Mouse (Mus musculus) spleen, postnatal 14 days (tissue): ENCODE results near the gene Cdx2.

Source experiments
- DNase-seq, 2 experiments: peaks; one replicate each; pipeline ENCODE4 v3.0.0; 2021 to 2022; ENCODE audit warnings: low spot score in 2 of 2

The Cdx2 gene

GRCm38 (mm10) chr5:147317321-147317720 is 10.3 kb upstream of the Cdx2 start:
- no peak for DNase-seq

- DNase-seq: no peak
These were observed 8.5 kb upstream of the Cdx2 start for GRCm38 (mm10) chr5:147315432-147316075.

- DNase-seq: no peak
These were observed 7.8 kb upstream of the Cdx2 start for GRCm38 (mm10) chr5:147314646-147315431.

- no peak for DNase-seq
These were observed 6.0 kb upstream of the Cdx2 start for GRCm38 (mm10) chr5:147312830-147313685.

GRCm38 (mm10) chr5:147309786-147310185 is 2.7 kb upstream of the Cdx2 start:
- no peak for DNase-seq

- DNase-seq: no peak
These were observed 1.4 kb upstream of the Cdx2 start for GRCm38 (mm10) chr5:147308451-147308850.

- DNase-seq: no peak
These were observed 322 bp upstream of the Cdx2 start for GRCm38 (mm10) chr5:147307398-147307785.

GRCm38 (mm10) chr5:147305856-147306637 is 1.0 kb downstream of the Cdx2 start:
- DNase-seq: no peak

GRCm38 (mm10) chr5:147305166-147305565 is 1.9 kb downstream of the Cdx2 start:
- DNase-seq: no peak

GRCm38 (mm10) chr5:147304276-147305155 is 2.6 kb downstream of the Cdx2 start:
- DNase-seq: no peak

- no peak for DNase-seq
These were observed 4.2 kb downstream of the Cdx2 start for GRCm38 (mm10) chr5:147302746-147303400.

GRCm38 (mm10) chr5:147302141-147302540 is 4.9 kb downstream of the Cdx2 start:
- DNase-seq: no peak

GRCm38 (mm10) chr5:147301781-147302070 is 5.3 kb downstream of the Cdx2 start:
- no peak for DNase-seq

GRCm38 (mm10) chr5:147300917-147301780 is 5.9 kb downstream of the Cdx2 start:
- DNase-seq: no peak

GRCm38 (mm10) chr5:147300001-147300363 is 7.1 kb downstream of the Cdx2 start:
- no peak for DNase-seq

- DNase-seq: no peak
These were observed 7.6 kb downstream of the Cdx2 start for GRCm38 (mm10) chr5:147299255-147300000.

GRCm38 (mm10) chr5:147297249-147297648 is 9.8 kb downstream of the Cdx2 start:
- DNase-seq: no peak

GRCm38 (mm10) chr5:147294121-147294520 is 12.9 kb downstream of the Cdx2 start:
- DNase-seq: no peak
